Mouse (Mus musculus) spleen, embryonic (tissue): ENCODE measurements around the gene Hipk2.

ENCODE experiments used
- CTCF ChIA-PET: fragments of 350-600 bp; sonication (Branson Sonifier 250); formaldehyde crosslinking; loops from one replicate; lab custom pipeline; 2022; lab: Charles Lee

Gene Hipk2

DNA sequence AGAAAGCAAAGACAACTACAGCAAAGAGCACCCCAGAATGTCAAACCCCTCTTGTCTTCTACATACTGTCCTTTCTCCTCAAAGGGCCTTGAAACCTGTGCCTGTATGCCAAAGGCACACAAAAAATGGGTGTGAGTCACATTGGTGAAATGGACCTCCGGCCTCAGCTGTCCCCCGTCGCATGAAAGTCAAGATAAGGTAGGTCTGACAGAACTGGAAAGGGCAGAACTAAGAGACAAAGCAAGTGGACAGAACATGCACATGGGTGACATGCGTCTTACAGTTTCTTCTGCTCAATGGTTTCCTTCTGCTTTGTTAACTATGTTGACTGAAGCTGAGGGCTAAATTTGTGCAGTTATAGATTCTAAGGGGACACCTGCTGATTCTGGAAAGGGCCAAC is 119.0 kb downstream of the Hipk2 start:
- CTCF ChIA-PET, result no interaction called here

GRCm38 (mm10) chr6:38755961-38756360 is 120.0 kb downstream of the Hipk2 start:
- CTCF ChIA-PET, result no interaction called here

DNA sequence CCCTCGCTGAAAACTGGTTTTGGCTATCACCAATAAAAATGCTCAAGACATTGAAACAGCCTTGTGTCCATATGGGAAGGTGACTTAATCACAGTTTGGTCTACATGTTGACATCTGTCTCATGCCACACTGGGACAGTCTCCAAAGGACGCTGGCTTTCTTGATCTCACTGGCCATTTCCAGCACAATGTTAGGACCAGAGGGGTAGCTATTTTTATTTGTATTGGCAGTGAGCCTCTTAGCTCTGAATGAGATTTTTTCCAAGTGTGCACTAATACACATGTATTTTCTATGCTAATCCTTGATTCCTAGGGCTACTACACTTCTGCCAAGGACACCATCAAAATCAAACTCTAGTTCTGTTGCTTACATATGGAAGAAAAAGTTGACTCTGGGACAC is 120.8 kb downstream of the Hipk2 start:
- CTCF ChIA-PET, result no interaction called here

- CTCF ChIA-PET, result no interaction called here
These were observed 122.2 kb downstream of the Hipk2 start for GRCm38 (mm10) chr6:38753729-38754128.

DNA sequence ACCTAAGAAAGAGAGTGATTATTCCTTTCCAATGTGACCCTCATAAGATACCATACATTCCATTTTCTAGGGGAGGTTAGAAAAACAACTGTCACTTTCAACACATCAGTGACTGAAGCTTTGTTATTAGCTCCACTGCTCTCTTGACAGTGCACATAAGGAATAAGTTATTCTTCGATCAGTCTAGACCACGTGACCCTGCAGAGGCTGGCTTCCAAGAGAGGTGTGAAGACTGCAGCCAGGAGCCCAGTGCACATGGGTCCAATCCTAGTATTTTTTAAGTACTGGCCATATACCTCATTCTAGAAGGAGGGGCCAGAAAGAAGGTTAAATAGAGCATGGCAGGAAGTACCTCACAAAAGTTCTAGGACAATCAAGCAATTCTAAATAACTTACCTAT is 122.9 kb downstream of the Hipk2 start:
- CTCF ChIA-PET, result interaction anchor here (0.5 kb wide), 1 partner anchor 98 kb away, joined by 3 read pairs; no protein-coding TSS in a partner anchor

- CTCF ChIA-PET, result no interaction called here
These were observed 123.5 kb downstream of the Hipk2 start for GRCm38 (mm10) chr6:38752495-38752894.

DNA sequence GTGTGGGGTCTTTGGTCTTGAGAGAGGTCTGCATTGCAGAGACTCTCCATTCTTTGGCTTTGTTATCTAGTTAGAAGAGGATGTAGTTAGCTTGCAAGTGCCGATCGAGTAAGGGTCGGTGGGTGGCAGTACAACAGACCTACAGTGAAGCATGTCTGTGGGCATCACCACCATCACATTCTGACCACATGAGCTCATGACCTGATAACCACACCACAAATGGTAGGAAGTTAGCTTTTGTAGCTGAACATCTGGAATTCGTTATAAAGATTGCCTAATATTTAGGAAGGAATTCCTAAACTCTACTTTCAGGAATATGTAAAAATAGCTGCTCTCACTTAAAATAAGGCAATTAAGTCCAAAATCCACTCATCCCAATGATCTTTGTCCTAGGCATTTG is 127.9 kb downstream of the Hipk2 start:
- CTCF ChIA-PET, result no interaction called here

GRCm38 (mm10) chr6:38743351-38743750 is 132.6 kb downstream of the Hipk2 start:
- CTCF ChIA-PET, result interaction anchor here (0.8 kb wide), 1 partner anchor 94 kb away, joined by 4 read pairs; no protein-coding TSS in a partner anchor

DNA sequence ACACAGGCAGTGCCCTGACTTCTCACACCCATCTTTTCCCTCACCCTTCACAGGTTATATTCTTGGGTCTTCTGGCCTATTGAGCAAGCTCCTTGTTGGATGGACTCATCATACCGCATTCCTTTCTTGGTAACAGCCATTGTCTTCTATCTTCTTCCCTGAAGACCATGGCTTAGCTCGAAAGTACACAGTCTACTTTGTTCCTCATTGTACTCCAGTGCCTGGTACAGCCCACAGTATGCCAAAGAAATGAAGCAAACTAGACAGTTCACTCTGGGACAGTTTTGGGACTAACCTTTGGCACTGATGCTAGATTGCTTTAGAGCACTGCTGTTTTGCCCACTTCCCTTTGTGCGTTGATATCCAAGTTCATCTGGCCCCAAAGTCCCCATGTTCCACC is 133.5 kb downstream of the Hipk2 start:
- CTCF ChIA-PET, result no interaction called here

GRCm38 (mm10) chr6:38741024-38741423 is 134.9 kb downstream of the Hipk2 start:
- CTCF ChIA-PET, result interaction anchor here (0.7 kb wide), 1 partner anchor 11 kb away, joined by 3 read pairs; no protein-coding TSS in a partner anchor

DNA sequence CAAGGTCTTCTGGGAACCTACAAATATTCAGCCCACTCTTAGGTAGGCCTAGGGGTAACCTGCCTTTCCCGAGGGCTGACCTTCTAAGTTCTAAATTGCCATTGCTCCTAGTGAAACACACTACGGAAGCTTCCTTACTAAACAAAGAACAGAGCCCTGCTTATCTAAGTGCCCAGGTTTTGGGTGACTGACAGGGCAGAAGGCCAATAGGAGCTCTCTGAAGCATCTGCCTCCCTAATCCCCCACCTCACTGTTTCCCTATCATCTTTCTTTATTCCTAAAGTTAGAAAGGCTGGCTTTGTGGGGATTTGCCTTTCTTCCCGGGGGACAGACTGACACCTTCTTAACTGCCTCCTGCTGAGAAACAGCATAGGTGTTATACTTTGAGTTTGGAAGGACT is 136.7 kb downstream of the Hipk2 start:
- CTCF ChIA-PET, result interaction anchor here (0.6 kb wide), 1 partner anchor 24 kb away, joined by 4 read pairs; no protein-coding TSS in a partner anchor

GRCm38 (mm10) chr6:38737763-38738162 is 138.2 kb downstream of the Hipk2 start:
- CTCF ChIA-PET, result interaction anchor here (0.6 to 0.7 kb wide), 2 partner anchors 13 to 45 kb away, joined by 3 to 13 read pairs; no protein-coding TSS in a partner anchor

DNA sequence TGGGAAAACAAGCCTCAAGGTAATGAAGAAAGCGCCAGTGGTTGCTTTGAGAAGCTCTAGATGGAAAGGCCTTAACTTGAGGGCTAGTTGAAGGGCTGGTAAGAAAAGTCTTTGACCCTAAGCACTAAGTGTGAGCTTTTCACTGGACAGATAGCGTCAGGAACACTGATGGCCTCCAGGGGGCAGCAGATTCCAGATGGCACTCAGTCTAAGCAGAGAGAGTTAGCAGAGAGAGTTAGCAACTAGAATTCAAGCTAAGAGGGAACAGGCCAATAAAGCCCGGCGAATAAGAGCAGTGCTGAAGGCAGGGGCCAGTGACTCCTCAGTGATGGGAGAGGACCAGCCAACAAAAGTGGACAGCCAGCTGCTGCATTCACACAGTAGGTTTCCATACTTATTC is 139.7 kb downstream of the Hipk2 start:
- CTCF ChIA-PET, result interaction anchor here (0.6 to 1.7 kb wide), 4 partner anchors 9 to 185 kb away, joined by 3 to 4 read pairs (median 4); no protein-coding TSS in a partner anchor

DNA sequence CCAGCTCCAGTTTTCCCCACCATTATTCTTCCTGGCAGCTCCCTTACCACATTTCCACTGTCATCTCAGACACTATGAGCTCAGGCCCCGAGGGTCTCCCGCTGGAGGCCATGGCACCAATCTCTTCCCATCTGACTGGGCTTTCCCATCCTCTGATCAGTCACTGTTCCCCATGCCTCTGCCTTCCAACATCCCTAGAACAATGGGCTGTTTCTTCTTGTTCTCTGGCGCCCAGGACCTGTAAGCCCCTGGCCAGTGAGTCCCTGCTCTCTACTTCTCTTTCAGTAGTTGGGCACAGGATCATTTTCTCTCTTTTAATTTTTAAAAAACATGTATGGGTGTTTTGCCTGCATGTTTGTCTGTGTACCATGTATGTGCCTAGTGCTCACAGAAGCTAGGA is 143.3 kb downstream of the Hipk2 start:
- CTCF ChIA-PET, result no interaction called here

- CTCF ChIA-PET, result interaction anchor here (0.6 kb wide), 1 partner anchor 10 kb away, joined by 3 read pairs; no protein-coding TSS in a partner anchor
These were observed 145.5 kb downstream of the Hipk2 start for GRCm38 (mm10) chr6:38730169-38731146.

- CTCF ChIA-PET, result interaction anchor here (0.6 kb wide), 1 partner anchor 13 kb away, joined by 3 read pairs; no protein-coding TSS in a partner anchor
These were observed 150.4 kb downstream of the Hipk2 start for GRCm38 (mm10) chr6:38725515-38725914.

DNA sequence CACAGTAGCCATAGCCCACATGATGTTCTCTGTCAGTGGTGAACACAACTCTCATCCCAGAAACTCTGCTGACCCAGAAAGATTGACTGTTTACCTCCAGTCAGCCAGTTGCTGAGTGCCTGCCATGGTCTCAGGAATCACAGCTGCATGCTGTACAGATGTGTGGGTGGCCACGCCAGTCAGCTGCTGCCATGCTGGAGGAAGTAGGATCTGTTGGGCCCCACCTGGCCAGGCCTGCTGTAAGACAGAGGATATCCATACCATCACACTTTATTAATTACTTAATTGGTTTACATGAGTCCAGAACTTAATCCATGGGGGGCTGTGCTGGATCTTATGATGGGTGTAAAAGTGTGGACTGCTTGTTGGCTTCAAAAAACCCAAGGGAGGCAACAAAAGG is 154.6 kb downstream of the Hipk2 start:
- CTCF ChIA-PET, result no interaction called here

GRCm38 (mm10) chr6:38719229-38719628 is 156.7 kb downstream of the Hipk2 start:
- CTCF ChIA-PET, result no interaction called here

DNA sequence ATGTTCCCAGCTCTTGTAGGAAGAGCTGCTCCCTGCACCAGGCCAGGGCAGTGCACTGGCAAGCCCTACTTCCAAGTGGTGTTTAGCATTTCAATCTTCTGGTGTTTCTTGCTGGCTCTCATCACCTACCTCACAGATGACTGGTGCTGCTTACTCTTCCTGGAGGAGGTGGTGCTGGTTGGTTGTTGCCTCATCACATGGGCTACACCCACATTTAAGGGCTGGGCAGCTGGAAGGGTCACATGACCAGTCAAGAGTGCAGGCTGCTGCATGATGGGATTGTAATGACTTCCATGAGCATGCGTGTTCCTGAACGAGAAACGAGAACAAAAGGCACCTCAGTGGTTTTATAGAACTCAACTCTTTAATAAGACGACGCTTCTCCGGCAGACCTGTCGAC is 157.3 kb downstream of the Hipk2 start:
- CTCF ChIA-PET, result interaction anchor here (0.5 kb wide), 1 partner anchor 471 kb away, joined by 3 read pairs; no protein-coding TSS in a partner anchor

- CTCF ChIA-PET, result interaction anchor here (0.6 kb wide), 1 partner anchor 23 kb away, joined by 4 read pairs; no protein-coding TSS in a partner anchor
These were observed 160.1 kb downstream of the Hipk2 start for GRCm38 (mm10) chr6:38715881-38716280.

GRCm38 (mm10) chr6:38713957-38714898 is 161.7 kb downstream of the Hipk2 start:
- CTCF ChIA-PET, result no interaction called here
